Mouse (Mus musculus) embryonic facial prominence, embryonic 15.5 days (tissue): ENCODE results near the gene Trp53rka. TPM values are rescaled to one million over a fixed set of nuclear protein-coding genes. Genes with fewer than 3 reads are reported as not detected.
"Not testable (repeated sequence)": the region's sequence is repeated elsewhere in the genome, so short reads cannot be mapped to it uniquely, and the experiment has no call there.

Experiments
- ATAC-seq: fragments of 200-750 bp; cut with Nextera tagmentation; 2 replicates; pipeline ENCODE4 v1.8.0; 2017; ENCODE audit warnings: low read depth, moderate TSS enrichment; ENCODE audit not compliant: insufficient number of reproducible peaks, low FRiP score, low TSS enrichment
- H3K27ac ChIP-seq: fragments of 300-500 bp; sonication (generic); replicated peaks from 2 replicates; pipeline ENCODE4 v1.5.1; 2015; ENCODE audit warnings: mild to moderate bottlenecking, inconsistent platforms
- H3K27me3 ChIP-seq: fragments of 300-500 bp; sonication (generic); 2 replicates; pipeline ENCODE4 v1.6.1; 2015; ENCODE audit warnings: inconsistent platforms
- H3K36me3 ChIP-seq: fragments of 300-500 bp; sonication (generic); 2 replicates; pipeline ENCODE4 v1.6.1; 2015; ENCODE audit warnings: mild to moderate bottlenecking, inconsistent platforms
- H3K4me1 ChIP-seq: fragments of 300-500 bp; sonication (generic); 2 replicates; pipeline ENCODE4 v1.6.1; 2015; ENCODE audit warnings: inconsistent platforms
- H3K4me2 ChIP-seq: fragments of 300-500 bp; sonication (generic); replicated peaks from 2 replicates; pipeline ENCODE4 v1.6.1; 2015; ENCODE audit warnings: mild to moderate bottlenecking, inconsistent platforms
- H3K4me3 ChIP-seq: fragments of 300-500 bp; sonication (generic); replicated peaks from 2 replicates; pipeline ENCODE4 v1.5.1; 2015; ENCODE audit warnings: mild to moderate bottlenecking, inconsistent platforms
- H3K9ac ChIP-seq: fragments of 300-500 bp; sonication (generic); 2 replicates; pipeline ENCODE4 v1.6.1; 2015; ENCODE audit warnings: inconsistent platforms
- H3K9me3 ChIP-seq: fragments of 300-500 bp; sonication (generic); replicated peaks from 2 replicates; pipeline ENCODE4 v1.6.1; 2016; ENCODE audit warnings: inconsistent platforms
- WGBS: fragments of 180-500 bp; shearing (Covaris S2); methylation state at CpG from one replicate; pipeline ENCODE4 v1.1.7; 2015; 5-methylcytosine and 5-hydroxymethylcytosine counted together
- polyA plus RNA-seq: library from polyadenylated mRNA; unstranded; fragments of >200 nt; fragmentation: Nextera tagmentation; extraction: Ambion mirVana; gene quantifications from 2 replicates; pipeline ENCODE4 v1.2.1, GENCODE M21; 2015

The Trp53rka gene
- 41.8 and 43.4 TPM in 2 replicates for polyA plus RNA-seq

- under 1% methylated on average over 84 of the region's 84 CpGs for WGBS
- H3K27ac ChIP-seq = peak within 1 kb of the TSS; percentile 86
- no peaks in the 10 kb centered on the region for H3K27me3 ChIP-seq
- peak within 1 kb of the TSS; percentile 73 for H3K4me3 ChIP-seq
- peak; percentile 88 for ATAC-seq
- H3K4me1 ChIP-seq = peaks cover 15% of the 10 kb centered on the region
- H3K4me2 ChIP-seq = peak within 1 kb of the TSS; percentile 80
- H3K36me3 ChIP-seq = peaks cover 29% of the 10 kb centered on the region
- no peaks in the 10 kb centered on the region for H3K9me3 ChIP-seq
- H3K9ac ChIP-seq = peak within 1 kb of the TSS; percentile 74
These were observed at the start of gene Trp53rka for GRCm38 (mm10) chr2:165492648-165493553. Trp53rka (minus strand) TSS chr2:165493324.

GRCm38 (mm10) chr2:165540975-165541374 lies 47.9 kb upstream of the Trp53rka start:
- Histone ChIP-seq H3K4me2 (no peak overlapping the region), H3K36me3 (no peaks in the 10 kb centered on the region), H3K9me3 (no peaks in the 10 kb centered on the region), H3K4me3 (no peak overlapping the region), H3K27me3 (no peaks in the 10 kb centered on the region), H3K4me1 (no peaks in the 10 kb centered on the region), H3K9ac (no peak overlapping the region), H3K27ac (no peak overlapping the region)
- WGBS = 63% methylated on average over 3 of the region's 3 CpGs
- ATAC-seq = no peak

GRCm38 (mm10) chr2:165533789-165534188 lies 40.7 kb upstream of the Trp53rka start:
- Histone ChIP-seq H3K9ac (no peak overlapping the region), H3K27me3 (no peaks in the 10 kb centered on the region), H3K4me2 (no peak overlapping the region), H3K4me1 (peaks cover 17% of the 10 kb centered on the region; the same call in 1 of the 2 replicates), H3K36me3 (no peaks in the 10 kb centered on the region), H3K27ac (no peak overlapping the region), H3K4me3 (no peak overlapping the region), H3K9me3 (no peaks in the 10 kb centered on the region)
- WGBS = 43% methylated on average over 6 of the region's 6 CpGs
- 0 out of 2 replicates have a peak, but pooled peaks have one; percentile 3 for ATAC-seq

- ATAC-seq = no peak
- peaks cover 16% of the 10 kb centered on the region; the same call in 1 of the 2 replicates for H3K4me1 ChIP-seq
- no peak overlapping the region for H3K4me2 ChIP-seq
- no peaks in the 10 kb centered on the region for H3K9me3 ChIP-seq
- no peak overlapping the region for H3K27ac ChIP-seq
- no peaks in the 10 kb centered on the region for H3K27me3 ChIP-seq
- no peak overlapping the region for H3K9ac ChIP-seq
- no peaks in the 10 kb centered on the region for H3K36me3 ChIP-seq
- H3K4me3 ChIP-seq = no peak overlapping the region
- 8% methylated on average over 8 of the region's 8 CpGs for WGBS
These were observed 36.0 kb upstream of the Trp53rka start for GRCm38 (mm10) chr2:165529106-165529505.

GRCm38 (mm10) chr2:165525609-165526008 lies 32.5 kb upstream of the Trp53rka start:
- no peak for ATAC-seq
- H3K4me3 ChIP-seq = no peak overlapping the region
- 44% methylated on average over 4 of the region's 4 CpGs for WGBS
- no peaks in the 10 kb centered on the region for H3K9me3 ChIP-seq
- no peaks in the 10 kb centered on the region for H3K4me1 ChIP-seq
- H3K27ac ChIP-seq = no peak overlapping the region
- no peaks in the 10 kb centered on the region for H3K27me3 ChIP-seq
- no peak overlapping the region for H3K4me2 ChIP-seq
- H3K36me3 ChIP-seq = no peaks in the 10 kb centered on the region
- no peak overlapping the region for H3K9ac ChIP-seq

GRCm38 (mm10) chr2:165515178-165515728 lies 22.1 kb upstream of the Trp53rka start:
- Histone ChIP-seq H3K27me3 (no peaks in the 10 kb centered on the region), H3K27ac (no peak overlapping the region), H3K9me3 (no peaks in the 10 kb centered on the region), H3K9ac (no peak overlapping the region), H3K4me2 (no peak overlapping the region), H3K4me3 (no peak overlapping the region), H3K4me1 (peaks cover 25% of the 10 kb centered on the region), H3K36me3 (peaks cover 37% of the 10 kb centered on the region)
- 90% methylated on average over 20 of the region's 20 CpGs for WGBS
- ATAC-seq = no peak

GRCm38 (mm10) chr2:165512870-165513600 lies 19.9 kb upstream of the Trp53rka start:
- 28% methylated on average over 11 of the region's 11 CpGs for WGBS
- ATAC-seq = 0 out of 2 replicates have a peak, but pooled peaks have one; percentile 17
- H3K27ac ChIP-seq = peak overlapping the region; percentile 40

GRCm38 (mm10) chr2:165512426-165512825 lies 19.3 kb upstream of the Trp53rka start:
- Histone ChIP-seq H3K9me3 (no peaks in the 10 kb centered on the region), H3K4me1 (peaks cover 26% of the 10 kb centered on the region), H3K9ac (no peak overlapping the region), H3K27ac (peak overlapping the region; percentile 40; the same call in 1 of the 2 replicates), H3K4me2 (no peak overlapping the region), H3K4me3 (no peak overlapping the region), H3K27me3 (no peaks in the 10 kb centered on the region), H3K36me3 (peaks cover 18% of the 10 kb centered on the region; the same call in 1 of the 2 replicates)
- no peak for ATAC-seq
- WGBS = 26% methylated on average over 7 of the region's 7 CpGs

More at GRCm38 (mm10) chr2:165512870-165513600, 19.9 kb upstream of the Trp53rka start:
- H3K27me3 ChIP-seq = no peaks in the 10 kb centered on the region
- H3K4me2 ChIP-seq = no peak overlapping the region
- no peaks in the 10 kb centered on the region for H3K9me3 ChIP-seq
- peaks cover 26% of the 10 kb centered on the region for H3K4me1 ChIP-seq
- no peak overlapping the region for H3K9ac ChIP-seq
- H3K4me3 ChIP-seq = no peak overlapping the region
- H3K36me3 ChIP-seq = peaks cover 22% of the 10 kb centered on the region; the same call in 1 of the 2 replicates

- WGBS = 90% methylated on average over 4 of the region's 4 CpGs
These were observed 18.4 kb upstream of the Trp53rka start for GRCm38 (mm10) chr2:165511530-165511929.

GRCm38 (mm10) chr2:165510914-165511458 lies 17.9 kb upstream of the Trp53rka start:
- WGBS = 79% methylated on average over 2 of the region's 2 CpGs
- H3K4me3 ChIP-seq = not testable (repeated sequence)

More at GRCm38 (mm10) chr2:165511530-165511929, 18.4 kb upstream of the Trp53rka start:
- H3K27ac ChIP-seq, H3K9ac ChIP-seq, ATAC-seq, H3K27me3 ChIP-seq, H3K9me3 ChIP-seq, H3K4me3 ChIP-seq, H3K4me2 ChIP-seq: not testable (repeated sequence)
- Histone ChIP-seq H3K4me1 (peaks cover 26% of the 10 kb centered on the region), H3K36me3 (peaks cover 13% of the 10 kb centered on the region; the same call in 1 of the 2 replicates)

More at GRCm38 (mm10) chr2:165510914-165511458, 17.9 kb upstream of the Trp53rka start:
- not testable (repeated sequence) for ATAC-seq, H3K27me3 ChIP-seq, H3K9me3 ChIP-seq, H3K9ac ChIP-seq, H3K27ac ChIP-seq, H3K4me2 ChIP-seq, H3K36me3 ChIP-seq
- H3K4me1 ChIP-seq = peaks cover 26% of the 10 kb centered on the region
